Mouse (Mus musculus) MEL (cell line): ENCODE measurements at regions not wholly inside any gene's neighbourhood (a gene's known extent, or its start where the extent isn't known, plus 50 kb on each side); places are given as distances from the start of the nearest gene placed in this dataset.
A peak's percentile ranks its signal among the peaks of the same experiment; 100 is the strongest.

Experiments
- DNase-seq: peaks from one replicate; pipeline ENCODE4 v3.0.0; 2011; ENCODE audit warnings: low read depth, low spot score
- H3K27ac ChIP-seq: 2 replicates; pipeline ENCODE4 v1.5.1; 2012; ENCODE audit warnings: low read depth, mild to moderate bottlenecking, control low read depth, low read length, moderate library complexity; ENCODE audit not compliant: control insufficient read depth
- H3K27me3 ChIP-seq, 2 experiments: fragments of 150-350 bp in 1 of 2; sonication (generic) in 1 of 2; 2 replicates each; pipeline ENCODE4 v1.6.1; 2012; ENCODE audit warnings: low read length in 2 of 2, mild to moderate bottlenecking in 2 of 2, improper control_type of control experiment in 1 of 2, moderate library complexity in 1 of 2; ENCODE audit not compliant: insufficient read depth in 2 of 2, control insufficient read depth in 1 of 2
- H3K36me3 ChIP-seq, 2 experiments: 2 replicates each; pipeline ENCODE4 v1.6.1; 2012 to 2014; ENCODE audit warnings: low read length in 2 of 2, improper control_type of control experiment in 1 of 2, inconsistent platforms in 1 of 2, mild to moderate bottlenecking in 1 of 2; ENCODE audit not compliant: insufficient read depth in 2 of 2, control insufficient read depth in 1 of 2
- H3K4me1 ChIP-seq, 2 experiments: fragments of 150-350 bp in 1 of 2; sonication (generic) in 1 of 2; 2 replicates each; pipeline ENCODE4 v1.6.1; 2012; ENCODE audit warnings: low read length in 2 of 2, improper control_type of control experiment in 1 of 2, mild to moderate bottlenecking in 1 of 2; ENCODE audit not compliant: insufficient read depth in 2 of 2, control insufficient read depth in 1 of 2
- H3K4me3 ChIP-seq, 2 experiments: fragments of 150-350 bp in 1 of 2; sonication (generic) in 1 of 2; 2 replicates each; pipeline ENCODE4 v1.5.1; 2012; ENCODE audit warnings: low read depth in 2 of 2, low read length in 2 of 2, mild to moderate bottlenecking in 2 of 2, moderate library complexity in 2 of 2, control low read depth in 1 of 2, improper control_type of control experiment in 1 of 2; ENCODE audit not compliant: control insufficient read depth in 1 of 2, insufficient read depth in 1 of 2
- H3K79me2 ChIP-seq: 2 replicates; pipeline ENCODE4 v1.6.1; 2012; ENCODE audit warnings: mild to moderate bottlenecking, low read length, moderate library complexity; ENCODE audit not compliant: control insufficient read depth, poor library complexity, insufficient read depth
- H3K9ac ChIP-seq: 2 replicates; pipeline ENCODE4 v1.6.1; 2012; ENCODE audit warnings: low read depth, mild to moderate bottlenecking, control low read depth, low read length, moderate library complexity; ENCODE audit not compliant: control insufficient read depth, poor library complexity, severe bottlenecking
- H3K9me3 ChIP-seq: fragments of 150-350 bp; sonication (generic); replicated peaks from 2 replicates; pipeline ENCODE4 v1.6.1; 2012; ENCODE audit warnings: mild to moderate bottlenecking, low read length, improper control_type of control experiment, moderate library complexity; ENCODE audit not compliant: insufficient read depth
- BHLHE40 ChIP-seq: IDR thresholded peaks from 2 replicates; pipeline ENCODE4 v1.6.1; 2012; ENCODE audit warnings: low read depth, mild to moderate bottlenecking, inconsistent platforms, low read length, improper control_type of control experiment, borderline replicate concordance
- CTCF ChIP-seq, 3 experiments: IDR thresholded peaks in 2 of 3; conservative IDR thresholded peaks in 1 of 3; 2 replicates each; pipeline ENCODE4 v1.5.1; 2011 to 2012; ENCODE audit warnings: low read length in 3 of 3, low read depth in 2 of 3, mild to moderate bottlenecking in 2 of 3, improper control_type of control experiment in 1 of 3, inconsistent platforms in 1 of 3, mixed read lengths in 1 of 3, moderate library complexity in 1 of 3; ENCODE audit not compliant: control insufficient read depth in 1 of 3, insufficient read depth in 1 of 3, poor library complexity in 1 of 3, severe bottlenecking in 1 of 3
- EP300 ChIP-seq, 2 experiments: IDR thresholded peaks; 2 replicates each; pipeline ENCODE4 v1.6.1; 2011; ENCODE audit warnings: improper control_type of control experiment in 2 of 2, low read length in 2 of 2, low read depth in 1 of 2, mild to moderate bottlenecking in 1 of 2
- GABPA ChIP-seq: IDR thresholded peaks from 2 replicates; pipeline ENCODE4 v1.6.1; 2012; ENCODE audit warnings: low read depth, mild to moderate bottlenecking, inconsistent platforms, low read length, improper control_type of control experiment, moderate library complexity
- GATA1 ChIP-seq: IDR thresholded peaks from 2 replicates; pipeline ENCODE4 v1.6.1; 2011; ENCODE audit warnings: low read depth, low read length, improper control_type of control experiment
- JUND ChIP-seq: IDR thresholded peaks from 2 replicates; pipeline ENCODE4 v1.6.1; 2011; ENCODE audit warnings: low read depth, mild to moderate bottlenecking, improper control_type of control experiment, low read length
- KAT2A ChIP-seq: conservative IDR thresholded peaks from 2 replicates; pipeline ENCODE4 v1.6.1; 2012; ENCODE audit warnings: low read depth, low read length, improper control_type of control experiment, inconsistent platforms
- MAFK ChIP-seq: IDR thresholded peaks from 2 replicates; pipeline ENCODE4 v1.6.1; 2011; ENCODE audit warnings: low read depth, mild to moderate bottlenecking, low read length, improper control_type of control experiment, borderline replicate concordance
- MAZ ChIP-seq: IDR thresholded peaks from 2 replicates; pipeline ENCODE4 v1.6.1; 2012; ENCODE audit warnings: low read depth, mild to moderate bottlenecking, inconsistent platforms, low read length, improper control_type of control experiment
- MXI1 ChIP-seq: IDR thresholded peaks from 2 replicates; pipeline ENCODE4 v1.6.1; 2011; ENCODE audit warnings: mild to moderate bottlenecking, low read depth, low read length, improper control_type of control experiment
- MYB ChIP-seq: IDR thresholded peaks from 2 replicates; pipeline ENCODE4 v1.6.1; 2011; ENCODE audit warnings: mild to moderate bottlenecking, low read depth, low read length, improper control_type of control experiment
- MYC ChIP-seq: IDR thresholded peaks from 2 replicates; pipeline ENCODE4 v1.6.1; 2011; ENCODE audit warnings: low read depth, mild to moderate bottlenecking, low read length, improper control_type of control experiment, moderate library complexity
- NELFE ChIP-seq: IDR thresholded peaks from 2 replicates; pipeline ENCODE4 v1.6.1; 2011; ENCODE audit warnings: low read depth, low read length, improper control_type of control experiment
- POLR2AphosphoS2 ChIP-seq: IDR thresholded peaks from 2 replicates; pipeline ENCODE4 v1.6.1; 2011; ENCODE audit warnings: low read length, improper control_type of control experiment
- RAD21 ChIP-seq: IDR thresholded peaks from 2 replicates; pipeline ENCODE4 v1.6.1; 2011; ENCODE audit warnings: mild to moderate bottlenecking, low read depth, low read length, improper control_type of control experiment
- RCOR1 ChIP-seq: IDR thresholded peaks from 2 replicates; pipeline ENCODE4 v1.6.1; 2012; ENCODE audit warnings: low read depth, mild to moderate bottlenecking, inconsistent platforms, low read length, improper control_type of control experiment
- TAL1 ChIP-seq: IDR thresholded peaks from 2 replicates; pipeline ENCODE4 v1.6.1; 2012; ENCODE audit warnings: mild to moderate bottlenecking, inconsistent platforms, low read length, moderate library complexity, mixed read lengths
- USF1 ChIP-seq: IDR thresholded peaks from 2 replicates; pipeline ENCODE4 v1.6.1; 2014; ENCODE audit warnings: low read depth, mild to moderate bottlenecking, inconsistent platforms, low read length, improper control_type of control experiment, moderate library complexity
- USF2 ChIP-seq, 2 experiments: IDR thresholded peaks; 2 replicates each; pipeline ENCODE4 v1.6.1; 2011 to 2012; ENCODE audit warnings: improper control_type of control experiment in 2 of 2, low read length in 2 of 2, borderline replicate concordance in 1 of 2, inconsistent platforms in 1 of 2, low read depth in 1 of 2, mild to moderate bottlenecking in 1 of 2; ENCODE audit not compliant: insufficient read depth in 1 of 2

- Histone ChIP-seq H3K27me3 (no peaks in the 10 kb centered on the region), H3K4me1 (no peaks in the 10 kb centered on the region), H3K9me3 (no peaks in the 10 kb centered on the region), H3K36me3 (no peaks in the 10 kb centered on the region), H3K4me3 (no peak overlapping the region), H3K79me2 (no peaks in the 10 kb centered on the region), H3K27ac (no peak overlapping the region), H3K9ac (no peak overlapping the region)
- no peak for DNase-seq
- TF ChIP-seq RCOR1 (no peak), CTCF (IDR thresholded peaks at IDR 0.05 in 2 of 3, conservative IDR thresholded peaks at IDR 0.05 in 1 of 3; ENCODE audit: control insufficient read depth in 1 of 3, insufficient read depth in 1 of 3, low read depth in 2 of 3, low read length in 3 of 3, poor library complexity in 1 of 3, severe bottlenecking in 1 of 3) (0 out of 6 replicates have a peak, but pooled peaks of 2 of the 3 experiments have one; percentile 3 to 6)
Measured at GRCm38 (mm10) chr8:89983859-89984258, 364.3 kb downstream of the Tox3 start.

DNA sequence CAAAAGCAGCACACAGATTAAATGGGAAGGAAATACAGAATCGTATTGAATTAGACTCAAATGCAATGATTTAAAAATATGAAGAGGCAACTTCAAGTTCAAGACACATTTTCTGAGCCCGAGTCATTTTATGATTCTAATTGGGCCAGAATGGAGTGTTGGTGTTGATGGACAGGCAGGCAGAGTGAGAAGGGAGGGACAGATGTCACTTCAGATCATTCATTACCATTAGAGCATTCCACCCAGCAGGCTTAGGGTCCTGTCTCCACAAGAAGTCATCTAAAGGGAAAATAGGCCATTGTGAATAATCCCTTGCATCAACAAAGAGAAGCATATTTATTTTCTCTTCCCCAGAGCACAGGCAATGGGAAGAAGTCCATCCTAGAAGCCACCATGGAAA is 365.6 kb downstream of the Tox3 start:
- Histone ChIP-seq H3K27me3 (no peaks in the 10 kb centered on the region), H3K27ac (no peak overlapping the region), H3K4me1 (no peaks in the 10 kb centered on the region), H3K79me2 (no peaks in the 10 kb centered on the region), H3K36me3 (no peaks in the 10 kb centered on the region), H3K4me3 (no peak overlapping the region)
- TF ChIP-seq POLR2AphosphoS2, result no peak
- TF ChIP-seq MYC, result no peak
- TF ChIP-seq JUND, result no peak
- TF ChIP-seq CTCF (IDR thresholded peaks at IDR 0.05 in 2 of 3, conservative IDR thresholded peaks at IDR 0.05 in 1 of 3; ENCODE audit: control insufficient read depth in 1 of 3, insufficient read depth in 1 of 3, low read depth in 2 of 3, low read length in 3 of 3, poor library complexity in 1 of 3, severe bottlenecking in 1 of 3), result no peak
- no peak for TF ChIP-seq MAZ
- TF ChIP-seq MXI1, result no peak
- TF ChIP-seq MAFK, result no peak
- TF ChIP-seq MYB, result no peak
- no peak for TF ChIP-seq TAL1
- no peak for TF ChIP-seq EP300 (IDR thresholded peaks at IDR 0.05; ENCODE audit: low read depth in 1 of 2, low read length in 2 of 2)
- TF ChIP-seq GATA1, result no peak
- no peak for TF ChIP-seq RAD21
- TF ChIP-seq USF1, result no peak
- TF ChIP-seq NELFE, result no peak
- TF ChIP-seq KAT2A, result no peak
- TF ChIP-seq BHLHE40, result no peak
- TF ChIP-seq RCOR1, result no peak
- no peak for TF ChIP-seq USF2 (IDR thresholded peaks at IDR 0.05; ENCODE audit: borderline replicate concordance in 1 of 2, insufficient read depth in 1 of 2, low read depth in 1 of 2, low read length in 2 of 2)
- no peak for TF ChIP-seq GABPA
- TF ChIP-seq, all 39 proteins: peak for 0
- no peaks in the 10 kb centered on the region for H3K9me3 ChIP-seq
- no peak for DNase-seq
- no peak overlapping the region for H3K9ac ChIP-seq
